Mouse (Mus musculus) right cerebral cortex, postnatal 4 days (tissue): ENCODE measurements around the gene Sgk2.

Experiments
- DNase-seq: peaks from one replicate; pipeline ENCODE4 v3.0.0-alpha.2; 2022

Gene Sgk2

DNA sequence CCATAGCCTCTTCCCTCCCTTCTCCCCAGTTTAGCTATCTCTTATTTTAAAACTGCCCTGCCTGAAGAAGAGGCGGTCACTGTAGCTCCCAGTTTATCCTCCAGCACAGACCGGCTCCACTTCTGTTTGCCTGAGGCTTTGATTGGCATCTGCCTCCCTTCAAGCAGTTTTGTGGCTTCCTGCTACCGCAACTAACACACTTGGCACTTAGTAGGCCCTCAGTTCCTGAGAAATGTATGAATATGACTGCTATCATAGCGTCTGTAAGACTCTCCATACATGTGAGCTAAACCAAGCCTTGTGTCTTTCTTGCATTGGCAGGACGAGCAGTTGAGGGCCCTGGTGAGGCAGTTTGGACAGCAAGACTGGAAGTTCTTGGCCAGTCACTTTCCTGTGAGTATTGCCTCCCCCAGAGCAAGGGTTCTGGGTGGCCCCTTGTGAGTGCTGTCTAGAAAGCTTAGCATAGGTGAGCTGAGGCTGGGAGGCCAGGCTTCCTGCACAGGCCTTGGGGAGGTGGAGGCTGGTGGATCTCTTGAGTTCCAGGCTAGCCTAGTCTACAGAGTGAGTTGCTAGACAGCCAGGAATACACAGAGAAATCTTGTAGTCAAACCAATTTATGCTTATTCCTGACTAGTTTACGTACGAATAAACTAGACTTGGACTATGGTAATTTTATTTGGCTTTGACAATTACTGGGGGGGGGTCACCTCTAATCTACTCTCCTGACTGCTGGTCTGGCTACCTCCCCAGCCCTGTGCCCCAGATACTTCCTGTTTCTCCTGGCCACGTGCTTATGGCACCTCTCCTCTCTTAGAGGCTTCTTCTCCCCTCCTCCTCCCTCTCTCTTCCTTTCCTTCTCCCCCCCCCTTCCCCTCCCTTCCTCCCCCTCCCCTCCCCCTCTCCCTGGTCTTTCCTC, 74.3 kb downstream of the Sgk2 start:
- no peak for DNase-seq

DNA sequence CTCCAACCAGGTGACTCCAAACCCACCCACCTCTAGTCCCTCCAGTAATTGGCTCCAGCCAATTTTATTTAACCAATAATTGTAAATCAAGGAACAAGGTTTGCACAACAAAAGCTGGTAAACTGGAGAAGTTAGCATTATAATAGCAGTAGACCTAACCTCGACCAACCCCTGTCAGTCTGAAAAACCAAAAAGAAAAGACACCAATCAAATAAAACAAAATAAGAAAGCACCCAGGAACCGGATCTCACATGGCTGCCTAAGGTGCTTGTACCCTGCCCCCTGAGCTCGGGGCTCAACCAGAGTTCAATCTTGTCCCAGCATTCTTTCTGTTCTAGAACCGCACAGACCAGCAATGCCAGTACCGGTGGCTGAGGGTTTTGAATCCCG, 75.0 kb downstream of the Sgk2 start:
- no peak for DNase-seq
